In genomic region chr3:85571276-85571675, GRCm38 (mm10) we compare ENCODE assay signal across 9 mouse cellular contexts. TPM values are rescaled to one million over a fixed set of nuclear protein-coding genes. Genes with fewer than 3 reads are reported as not detected.
A peak's percentile ranks its signal among the peaks of the same experiment; 100 is the strongest.
DNase-seq lines count a peak whose midpoint lies in the region; ATAC-seq and TF ChIP-seq lines count a peak whose summit lies in the region.
"Had no signal": no experiment of that assay in that cellular context is flagged by ENCODE, and none has a peak within 500 bp of the region (broad histone marks: within the 10 kb centered on the region; RNA-seq: fewer than 3 reads in every experiment).

No protein-coding gene starts in this region.

- H3K79me2 ChIP-seq in MEL (ENCODE audit: control insufficient read depth, insufficient read depth, low read length, poor library complexity) = peaks cover 3% of the 10 kb centered on the region; the same call in 1 of the 2 replicates

- no peaks in the 10 kb centered on the region for H3K4me1 ChIP-seq in liver, embryonic 11.5 days (replicated peaks; ENCODE audit: control insufficient read depth, insufficient read depth, low read length)
- peaks cover 0 to 7% of the 10 kb centered on the region in 2 experiments; a peak in 3 of 4 replicates for H3K4me1 ChIP-seq in MEL (ENCODE audit: control insufficient read depth in 1 of 2, insufficient read depth in 2 of 2, low read length in 2 of 2)

- peak; percentile 66 for TF ChIP-seq RAD21 in MEL (IDR thresholded peaks at IDR 0.05; ENCODE audit: low read depth, low read length)

- DNase-seq in liver (peak; percentile 58), MEL (ENCODE audit: low read depth, low spot score) (peak; percentile 81)
- DNase-seq in liver, embryonic 11.5 days (ENCODE audit: low spot score) = no peak
- peak; percentile 65 to 67 for DNase-seq in cerebellum, adult 18-20 months
- peak; percentile 16 to 27 for DNase-seq in gastrocnemius, adult 8-10 months (ENCODE audit: low spot score in 2 of 2)
- peak; percentile 84 for DNase-seq in layer of hippocampus, adult 9-11 months
- DNase-seq in mesoderm, embryonic 11.5 days (ENCODE audit: low read depth, low spot score) = peak; percentile 78
- no peak for DNase-seq in spleen, adult 18-20 months

- H3K4me3 ChIP-seq in liver, embryonic 11.5 days (ENCODE audit: low read depth, low read length) = no peak overlapping the region
- H3K4me3 ChIP-seq in MEL (ENCODE audit: control insufficient read depth in 1 of 2, insufficient read depth in 1 of 2, low read depth in 2 of 2, low read length in 2 of 2) = no peak overlapping the region
- H3K4me3 ChIP-seq: embryonic facial prominence, embryonic 13.5 days had no signal

- no peaks in the 10 kb centered on the region for H3K27me3 ChIP-seq in liver, embryonic 11.5 days (replicated peaks; ENCODE audit: control insufficient read depth, insufficient read depth, low read length)
- H3K27me3 ChIP-seq in MEL (ENCODE audit: control insufficient read depth in 1 of 2, insufficient read depth in 2 of 2, low read length in 2 of 2) = no peaks in the 10 kb centered on the region
- H3K27me3 ChIP-seq: embryonic facial prominence, embryonic 13.5 days had no signal

- H3K4me2 ChIP-seq in liver, embryonic 11.5 days = no peak overlapping the region
- H3K4me2 ChIP-seq: embryonic facial prominence, embryonic 13.5 days had no signal

- TF ChIP-seq CTCF in MEL (IDR thresholded peaks at IDR 0.05 in 2 of 3, conservative IDR thresholded peaks at IDR 0.05 in 1 of 3; ENCODE audit: control insufficient read depth in 1 of 3, insufficient read depth in 1 of 3, low read depth in 2 of 3, low read length in 3 of 3, poor library complexity in 1 of 3, severe bottlenecking in 1 of 3) = peak; percentile 27 to 72 (median 51)

- no peak for TF ChIP-seq POLR2A in MEL (IDR thresholded peaks at IDR 0.05; ENCODE audit: control insufficient read depth in 1 of 2, insufficient read depth in 1 of 2, low read depth in 1 of 2, low read length in 2 of 2, poor library complexity in 1 of 2)

- H3K9ac ChIP-seq in liver, embryonic 11.5 days (ENCODE audit: low read depth, low read length) = no peak overlapping the region
- H3K9ac ChIP-seq in MEL (ENCODE audit: control insufficient read depth, low read depth, low read length, poor library complexity, severe bottlenecking) = no peak overlapping the region
- H3K9ac ChIP-seq: embryonic facial prominence, embryonic 13.5 days had no signal

- H3K36me3 ChIP-seq in liver, embryonic 11.5 days (ENCODE audit: control insufficient read depth, insufficient read depth, low read length) = no peaks in the 10 kb centered on the region
- H3K36me3 ChIP-seq in MEL (ENCODE audit: control insufficient read depth in 1 of 2, insufficient read depth in 2 of 2, low read length in 2 of 2) = peaks cover 0 to 17% of the 10 kb centered on the region in 2 experiments; a peak in 2 of 4 replicates
- H3K36me3 ChIP-seq: embryonic facial prominence, embryonic 13.5 days had no signal

- 70% methylated on average over 2 of the region's 2 CpGs for WGBS in liver, embryonic 11.5 days

- no peaks in the 10 kb centered on the region for H3K9me3 ChIP-seq in liver, embryonic 11.5 days (ENCODE audit: control insufficient read depth, low read length)
- H3K9me3 ChIP-seq in MEL (replicated peaks; ENCODE audit: insufficient read depth, low read length) = no peaks in the 10 kb centered on the region
- H3K9me3 ChIP-seq: embryonic facial prominence, embryonic 13.5 days had no signal

- H3K27ac ChIP-seq in liver, embryonic 11.5 days (ENCODE audit: low read depth, low read length) = no peak overlapping the region
- no peak overlapping the region for H3K27ac ChIP-seq in MEL (ENCODE audit: control insufficient read depth, low read depth, low read length)
- H3K27ac ChIP-seq: embryonic facial prominence, embryonic 13.5 days had no signal

- no peak for ATAC-seq in liver, embryonic 11.5 days (replicated peaks; ENCODE audit: low FRiP score)

- no peak for TF ChIP-seq EP300 in MEL (IDR thresholded peaks at IDR 0.05; ENCODE audit: low read depth in 1 of 2, low read length in 2 of 2)

TF ChIP-seq in MEL, 35 proteins besides CTCF, POLR2A, EP300 and RAD21:
- TF ChIP-seq SMC3 (IDR thresholded peaks at IDR 0.05; ENCODE audit: low read depth, low read length) (peak; percentile 63), CHD2 (IDR thresholded peaks at IDR 0.05; ENCODE audit: low read length) (no peak), ZMIZ1 (IDR thresholded peaks at IDR 0.05; ENCODE audit: low read depth, low read length) (no peak)
TF ChIP-seq in MEL: peak in this region for 1.

RNA-seq across cellular contexts. Expression of gene Gatb, which starts 2.6 kb away (rescaled TPM):
- 32.9 and 39.9 TPM in 2 replicates for polyA plus RNA-seq in liver, embryonic 11.5 days (2014; fragmentation: Nextera tagmentation; extraction: Ambion mirVana)
- 9.1 and 13.7 TPM in 2 replicates for total RNA-seq in MEL (2012; rRNA removed)
- 10 to 100 TPM in 1 of 2 experiments, not detected in 1; 16.8 TPM for polyA plus RNA-seq in MEL (2012; ENCODE audit: insufficient read depth in 1 of 2, insufficient read length in 2 of 2, low read depth in 1 of 2, low replicate concordance in 2 of 2, missing spikeins in 1 of 2)
- total RNA-seq in gastrocnemius, adult 8-10 months (2022) = 10 to 100 TPM; 13.6 to 20.4 (median 17.5) TPM

Comparison
In these comparisons a context has a peak if more than half of its experiments do, and no peak if none do; other contexts are left out.
1. DNase-seq: peak in liver (single experiment), MEL (single experiment), cerebellum, adult 18-20 months (2 of 2), gastrocnemius, adult 8-10 months (2 of 2), layer of hippocampus, adult 9-11 months (single experiment) and mesoderm, embryonic 11.5 days (single experiment); none in liver, embryonic 11.5 days (single experiment) and spleen, adult 18-20 months (0 of 2).